Mouse (Mus musculus) bone marrow macrophage, adult 2 months (primary cell): ENCODE measurements around the gene Polr3g. TPM values are rescaled to one million over a fixed set of nuclear protein-coding genes. Genes with fewer than 3 reads are reported as not detected.
"Not testable (repeated sequence)": the region's sequence is repeated elsewhere in the genome, so short reads cannot be mapped to it uniquely, and the experiment has no call there.

ENCODE experiments used
- H3K27ac ChIP-seq: 2 replicates; pipeline ENCODE4 v1.5.1; 2012; ENCODE audit warnings: low read depth, low read length; ENCODE audit not compliant: insufficient read depth
- H3K4me1 ChIP-seq: 2 replicates; pipeline ENCODE4 v1.6.1; 2012; ENCODE audit warnings: low read length; ENCODE audit not compliant: control insufficient read depth, insufficient read depth
- H3K4me3 ChIP-seq: 2 replicates; pipeline ENCODE4 v1.5.1; 2012; ENCODE audit warnings: mild to moderate bottlenecking, low read length, moderate library complexity; ENCODE audit not compliant: insufficient read depth
- CTCF ChIP-seq: IDR thresholded peaks from 2 replicates; pipeline ENCODE4 v1.5.1; 2012; ENCODE audit warnings: low read depth, mild to moderate bottlenecking, low read length, moderate library complexity
- POLR2A ChIP-seq: IDR thresholded peaks from 2 replicates; pipeline ENCODE4 v1.6.1; 2012; ENCODE audit warnings: mild to moderate bottlenecking, low read depth, low read length, borderline replicate concordance
- polyA plus RNA-seq: library from polyadenylated mRNA; stranded (reverse); fragments of >200 nt; gene quantifications from 2 replicates; pipeline ENCODE4 v1.2.4, GENCODE M21; 2012; ENCODE audit not compliant: missing spikeins, insufficient read depth, insufficient read length

Gene Polr3g
- polyA plus RNA-seq, 1 experiment = 3.6 TPM

- H3K27ac ChIP-seq = no peak overlapping the region
- TF ChIP-seq CTCF (no peak), POLR2A (no peak)
- no peaks in the 10 kb centered on the region for H3K4me1 ChIP-seq
- no peak overlapping the region for H3K4me3 ChIP-seq
Measured at GRCm38 (mm10) chr13:81730362-81730761, 19.5 kb upstream of the Polr3g start.

GRCm38 (mm10) chr13:81729102-81729501, 18.3 kb upstream of the Polr3g start:
- Histone ChIP-seq H3K27ac (no peak overlapping the region), H3K4me3 (no peak overlapping the region), H3K4me1 (no peaks in the 10 kb centered on the region)
- TF ChIP-seq POLR2A (no peak), CTCF (no peak)

DNA sequence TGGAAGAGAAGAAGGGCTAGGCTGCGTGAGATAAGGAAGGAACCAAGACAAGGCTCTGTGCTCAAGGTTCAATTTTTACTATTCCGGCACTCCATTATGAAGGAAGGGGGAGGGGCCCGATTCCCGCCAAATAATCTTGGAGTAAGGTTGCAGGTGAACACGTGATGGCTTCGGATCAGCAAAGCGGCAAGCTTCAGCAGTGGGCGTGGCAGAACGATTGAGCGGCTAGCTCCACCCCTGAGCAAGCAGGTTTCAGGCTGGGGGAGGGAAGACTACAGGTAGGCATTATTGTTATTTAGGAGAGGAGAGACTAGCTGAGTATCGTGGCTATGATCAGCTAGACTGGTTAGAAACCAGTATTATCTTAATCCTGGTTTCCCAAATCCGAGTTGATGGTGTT, 17.3 kb upstream of the Polr3g start:
- H3K27ac ChIP-seq, H3K4me1 ChIP-seq, H3K4me3 ChIP-seq: not testable (repeated sequence)

DNA sequence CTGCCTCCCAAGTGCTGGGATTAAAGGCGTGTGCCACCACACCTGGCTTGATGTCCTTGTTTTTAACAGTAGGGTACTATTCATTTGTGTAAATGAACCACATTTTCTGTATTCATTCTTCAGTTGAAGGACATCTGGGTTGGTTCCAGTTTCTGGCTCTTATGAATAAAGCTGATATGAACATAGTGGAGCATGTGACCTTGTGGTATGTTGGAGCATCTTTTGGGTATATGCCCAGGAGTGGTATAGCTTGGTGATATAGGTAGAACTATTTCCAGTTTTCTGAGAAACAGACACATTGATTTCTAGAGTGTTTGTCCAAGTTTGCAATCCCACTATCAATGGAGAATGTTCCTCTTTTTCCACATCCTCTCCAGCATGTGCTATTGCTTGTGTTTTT, 3.1 kb upstream of the Polr3g start:
- Histone ChIP-seq H3K4me1 (peaks cover 9% of the 10 kb centered on the region), H3K4me3 (no peak overlapping the region), H3K27ac (no peak overlapping the region)
- no peak for TF ChIP-seq CTCF
- TF ChIP-seq POLR2A = no peak

DNA sequence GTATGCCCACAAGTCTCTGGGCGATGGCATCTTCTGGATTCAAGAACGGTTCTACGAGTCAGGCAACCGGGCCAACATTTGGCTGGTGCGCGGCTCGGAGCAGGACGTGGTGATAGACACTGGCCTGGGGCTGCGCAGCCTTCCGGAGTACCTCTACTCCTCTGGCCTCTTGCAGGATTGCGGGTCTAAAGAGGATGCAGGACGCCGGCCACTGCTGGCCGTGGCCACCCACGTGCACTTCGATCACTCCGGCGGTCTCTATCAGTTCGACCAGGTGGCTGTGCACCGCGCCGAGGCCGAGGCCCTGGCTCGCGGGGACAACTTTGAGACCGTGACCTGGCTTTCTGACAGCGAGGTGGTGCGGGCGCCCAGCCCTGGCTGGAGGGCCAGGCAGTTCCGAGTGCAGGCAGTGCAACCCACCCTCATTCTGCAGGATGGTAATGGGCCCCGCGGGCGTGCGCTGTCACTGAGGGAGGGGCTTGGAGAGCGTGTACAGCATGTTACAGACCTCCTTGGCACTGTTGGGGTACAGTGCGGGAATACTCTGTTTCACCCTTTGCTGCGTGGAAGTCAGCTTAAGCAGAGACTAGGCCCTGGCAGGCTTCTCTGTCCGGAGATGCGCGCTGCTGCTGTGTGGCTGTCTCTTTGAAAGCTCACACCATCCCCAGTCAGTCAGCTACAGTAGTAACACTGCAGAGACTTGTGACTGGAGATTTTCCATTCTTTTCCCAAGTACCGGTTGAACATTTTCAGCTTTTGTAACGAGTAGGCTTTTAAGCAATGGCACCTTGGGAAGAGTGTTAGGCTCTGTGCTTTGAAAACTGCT, 946 bp upstream of the Polr3g start:
- Histone ChIP-seq H3K27ac (peak overlapping the region; percentile 10; the same call in 1 of the 2 replicates), H3K4me3 (peak overlapping the region; percentile 62), H3K4me1 (peaks cover 9% of the 10 kb centered on the region)
- TF ChIP-seq CTCF (no peak), POLR2A (no peak)

DNA sequence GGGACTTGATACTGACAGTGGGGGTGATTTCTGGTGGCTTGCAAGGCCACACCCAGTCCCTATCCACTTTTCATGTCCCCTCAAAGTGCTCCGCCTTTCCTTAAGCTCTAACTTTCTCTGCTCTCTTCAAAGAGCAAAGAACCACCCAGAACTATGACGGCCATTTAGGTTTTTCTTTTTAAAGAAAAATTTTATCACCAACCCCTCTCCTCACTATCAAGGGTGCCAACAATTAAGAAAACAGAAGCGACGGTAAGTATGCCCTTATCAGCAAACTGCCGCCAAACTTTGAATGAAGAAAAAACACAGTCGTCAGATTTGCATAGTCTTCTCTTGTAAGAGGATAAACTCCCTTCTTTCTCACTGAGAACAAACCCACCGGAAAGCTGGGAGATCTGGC, 547 bp downstream of the Polr3g start:
- 0 out of 2 replicates have a peak overlapping the region, but pooled peaks have one; percentile 19 for H3K27ac ChIP-seq
- peaks cover 11% of the 10 kb centered on the region for H3K4me1 ChIP-seq
- no peak for TF ChIP-seq CTCF
- H3K4me3 ChIP-seq = peak overlapping the region; percentile 62

GRCm38 (mm10) chr13:81709805-81710204, 1.0 kb downstream of the Polr3g start:
- H3K27ac ChIP-seq = no peak overlapping the region
- TF ChIP-seq POLR2A (no peak), CTCF (no peak)
- peak overlapping the region; percentile 62 for H3K4me3 ChIP-seq
- H3K4me1 ChIP-seq = peaks cover 11% of the 10 kb centered on the region

DNA sequence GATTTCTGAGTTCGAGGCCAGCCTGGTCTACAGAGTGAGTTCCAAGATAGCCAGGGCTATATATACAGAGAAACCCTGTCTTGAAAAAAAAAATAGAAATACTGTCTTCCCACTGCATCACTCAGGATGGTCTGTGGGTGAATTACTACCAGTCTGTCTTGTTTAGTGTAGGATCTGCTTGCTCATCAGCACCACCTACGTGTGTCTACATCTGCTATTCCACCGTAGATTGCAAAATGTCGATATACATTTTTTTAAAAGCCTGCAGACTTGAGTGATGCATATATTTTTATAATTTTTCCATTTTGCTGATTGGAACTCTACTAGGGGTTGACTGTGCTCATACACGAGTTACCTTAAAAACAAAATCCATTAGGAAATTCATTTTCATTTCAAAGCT, 4.5 kb downstream of the Polr3g start:
- Histone ChIP-seq H3K27ac (no peak overlapping the region), H3K4me3 (no peak overlapping the region), H3K4me1 (peaks cover 8% of the 10 kb centered on the region)
- no peak for TF ChIP-seq CTCF
- no peak for TF ChIP-seq POLR2A

DNA sequence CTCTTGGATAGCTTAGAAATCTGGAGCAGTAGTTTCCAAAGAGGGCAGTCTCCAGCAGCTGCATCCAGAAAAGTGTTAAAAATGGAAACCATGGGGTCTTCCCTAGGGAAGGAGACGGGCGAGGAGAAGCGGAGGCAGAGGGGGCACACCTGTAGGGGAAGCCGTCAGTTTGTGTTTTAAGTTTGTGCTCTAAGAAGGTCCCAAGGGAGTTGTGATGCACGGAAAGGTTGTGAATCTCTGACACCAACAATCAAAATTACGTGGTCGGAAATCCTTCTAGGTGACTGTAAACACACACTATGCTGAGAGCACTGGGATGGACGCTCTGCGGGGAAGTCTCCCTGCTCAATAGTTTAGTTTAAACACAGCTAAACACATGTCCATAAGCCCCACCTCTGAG, 7.2 kb downstream of the Polr3g start:
- Histone ChIP-seq H3K4me3 (no peak overlapping the region), H3K27ac (no peak overlapping the region), H3K4me1 (peaks cover 4% of the 10 kb centered on the region; the same call in 1 of the 2 replicates)
- TF ChIP-seq CTCF (no peak), POLR2A (no peak)

DNA sequence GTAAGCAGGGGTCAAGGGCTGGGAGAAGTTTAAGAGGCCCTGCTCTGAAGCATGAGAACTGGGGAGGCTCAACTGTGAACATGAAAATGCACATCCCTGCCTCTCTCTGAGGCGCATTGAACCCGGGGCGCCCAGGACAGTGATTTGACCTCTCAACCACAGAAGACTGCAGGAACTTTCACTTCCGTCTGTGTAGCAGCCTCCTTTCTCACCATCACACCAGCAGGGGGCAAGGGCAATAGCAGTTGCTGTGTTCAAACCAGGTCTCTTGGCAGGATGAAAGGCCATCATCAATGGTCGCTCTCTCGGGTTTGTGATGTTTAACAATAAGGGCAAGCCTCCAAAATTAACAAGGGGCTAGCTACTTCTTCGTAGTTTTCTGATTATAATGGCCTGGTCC, 7.7 kb downstream of the Polr3g start:
- no peak for TF ChIP-seq CTCF
- no peak for TF ChIP-seq POLR2A
- Histone ChIP-seq H3K27ac (no peak overlapping the region), H3K4me3 (no peak overlapping the region), H3K4me1 (peaks cover 4% of the 10 kb centered on the region; the same call in 1 of the 2 replicates)
